Mouse (Mus musculus) heart, postnatal 0 days (tissue): ENCODE results near the gene Trnau1ap. TPM values are rescaled to one million over a fixed set of nuclear protein-coding genes. Genes with fewer than 3 reads are reported as not detected.
"Not testable (repeated sequence)": the region's sequence is repeated elsewhere in the genome, so short reads cannot be mapped to it uniquely, and the experiment has no call there.

ENCODE experiments used
- ATAC-seq: fragments of 200-750 bp; cut with Nextera tagmentation; 2 replicates; pipeline ENCODE4 v1.8.0; 2017; ENCODE audit warnings: low read depth, moderate number of reproducible peaks, moderate library complexity; ENCODE audit not compliant: insufficient read depth
- DNase-seq: peaks from one replicate; pipeline ENCODE4 v3.0.0-alpha.2; 2016; ENCODE audit warnings: low spot score
- H3K27ac ChIP-seq: fragments of 300-500 bp; sonication (generic); 2 replicates; pipeline ENCODE4 v1.5.1; 2014; ENCODE audit warnings: low read depth, mild to moderate bottlenecking
- H3K27me3 ChIP-seq: fragments of 300-500 bp; sonication (generic); 2 replicates; pipeline ENCODE4 v1.6.1; 2014; ENCODE audit warnings: low read length, mixed read lengths; ENCODE audit not compliant: control insufficient read depth, insufficient read depth
- H3K36me3 ChIP-seq: fragments of 300-500 bp; sonication (generic); replicated peaks from 2 replicates; pipeline ENCODE4 v1.6.1; 2014; ENCODE audit warnings: low read length, mixed read lengths; ENCODE audit not compliant: control insufficient read depth, insufficient read depth
- H3K4me1 ChIP-seq: fragments of 300-500 bp; sonication (generic); 2 replicates; pipeline ENCODE4 v1.6.1; 2014; ENCODE audit warnings: antibody characterized with exemption; ENCODE audit not compliant: control insufficient read depth, insufficient read depth
- H3K4me2 ChIP-seq: fragments of 300-500 bp; sonication (generic); 2 replicates; pipeline ENCODE4 v1.6.1; 2014; ENCODE audit warnings: low read depth, mild to moderate bottlenecking, low read length, moderate library complexity
- H3K4me3 ChIP-seq: fragments of 300-500 bp; sonication (generic); 2 replicates; pipeline ENCODE4 v1.5.1; 2014; ENCODE audit warnings: low read depth, low read length
- H3K9ac ChIP-seq: fragments of 300-500 bp; sonication (generic); replicated peaks from 2 replicates; pipeline ENCODE4 v1.6.1; 2014; ENCODE audit warnings: low read depth, low read length, mixed read lengths
- H3K9me3 ChIP-seq: fragments of 300-500 bp; sonication (generic); replicated peaks from 2 replicates; pipeline ENCODE4 v1.6.1; 2016; ENCODE audit warnings: low read length; ENCODE audit not compliant: control insufficient read depth
- CTCF ChIP-seq: IDR thresholded peaks from 2 replicates; pipeline ENCODE4 v1.5.1; 2016; ENCODE audit warnings: antibody characterized with exemption, control low read depth, low read depth
- EP300 ChIP-seq: IDR thresholded peaks from 2 replicates; pipeline ENCODE4 v1.6.1; 2016; ENCODE audit warnings: antibody characterized with exemption, low read depth
- WGBS: fragments of 180-500 bp; shearing (Covaris S2); extraction: QIAGEN DNeasy Blood & Tissue Kit; methylation state at CpG from one replicate; pipeline ENCODE4 v1.1.7; 2014; 5-methylcytosine and 5-hydroxymethylcytosine counted together
- polyA plus RNA-seq: library from polyadenylated mRNA; unstranded; fragments of >200 nt; fragmentation: Nextera tagmentation; extraction: Ambion mirVana; gene quantifications from 2 replicates; pipeline ENCODE4 v1.2.1, GENCODE M21; 2015
- total RNA-seq: library from RNA; depleted of rRNA; stranded (reverse); fragments of >200 nt; gene quantifications from 2 replicates; pipeline ENCODE4 v1.2.3, GENCODE M21; 2014; ENCODE audit warnings: low replicate concordance

Trnau1ap gene
- total and polyA plus RNA-seq, 2 experiments from 2014 or later = 51.3 to 63.2 TPM

- H3K4me3 ChIP-seq = no peak overlapping the region
- no peak overlapping the region for H3K4me2 ChIP-seq
- H3K36me3 ChIP-seq = peaks cover 32% of the 10 kb centered on the region
- 0 out of 2 replicates have a peak overlapping the region, but pooled peaks have one; percentile 43 for H3K27ac ChIP-seq
- H3K27me3 ChIP-seq = no peaks in the 10 kb centered on the region
- WGBS = 66% methylated on average over 7 of the region's 7 CpGs
- ATAC-seq (0 out of 2 replicates have a peak, but pooled peaks have one; percentile 20), DNase-seq (no peak)
- no peak overlapping the region for H3K9ac ChIP-seq
- TF ChIP-seq CTCF (no peak), EP300 (no peak)
- H3K9me3 ChIP-seq = no peaks in the 10 kb centered on the region
- no peaks in the 10 kb centered on the region for H3K4me1 ChIP-seq
These were observed 35.6 kb downstream of the Trnau1ap start for GRCm38 (mm10) chr4:132293682-132294240.

- ATAC-seq (peak; percentile 75), DNase-seq (peak; percentile 61)
- H3K36me3 ChIP-seq = peaks cover 32% of the 10 kb centered on the region
- H3K27me3 ChIP-seq = no peaks in the 10 kb centered on the region
- WGBS = 43% methylated on average over 4 of the region's 4 CpGs
- 0 out of 2 replicates have a peak overlapping the region, but pooled peaks have one; percentile 4 for H3K27ac ChIP-seq
- TF ChIP-seq EP300 (no peak), CTCF (peak; percentile 72)
- no peak overlapping the region for H3K4me3 ChIP-seq
- H3K9ac ChIP-seq = no peak overlapping the region
- no peaks in the 10 kb centered on the region for H3K9me3 ChIP-seq
- H3K4me1 ChIP-seq = no peaks in the 10 kb centered on the region
- no peak overlapping the region for H3K4me2 ChIP-seq
These were observed 36.4 kb downstream of the Trnau1ap start for GRCm38 (mm10) chr4:132292988-132293387.

GRCm38 (mm10) chr4:132291624-132292335 lies 37.6 kb downstream of the Trnau1ap start:
- Histone ChIP-seq H3K27me3 (no peaks in the 10 kb centered on the region), H3K27ac (no peak overlapping the region), H3K9ac (no peak overlapping the region), H3K9me3 (no peaks in the 10 kb centered on the region), H3K4me3 (no peak overlapping the region), H3K4me2 (no peak overlapping the region), H3K4me1 (no peaks in the 10 kb centered on the region), H3K36me3 (peaks cover 32% of the 10 kb centered on the region)
- ATAC-seq = no peak
- DNase-seq = no peak
- TF ChIP-seq EP300 = no peak
- peak; percentile 36 for TF ChIP-seq CTCF
- 83% methylated on average over 12 of the region's 12 CpGs for whole genome bisulfite sequencing

GRCm38 (mm10) chr4:132291056-132291455 lies 38.3 kb downstream of the Trnau1ap start:
- H3K27ac ChIP-seq = no peak overlapping the region
- ATAC-seq = no peak
- no peaks in the 10 kb centered on the region for H3K4me1 ChIP-seq
- peaks cover 32% of the 10 kb centered on the region for H3K36me3 ChIP-seq
- no peaks in the 10 kb centered on the region for H3K9me3 ChIP-seq
- no peak overlapping the region for H3K9ac ChIP-seq
- no peak overlapping the region for H3K4me3 ChIP-seq
- TF ChIP-seq EP300 = no peak
- H3K27me3 ChIP-seq = no peaks in the 10 kb centered on the region
- H3K4me2 ChIP-seq = no peak overlapping the region
- 96% methylated on average over 4 of the region's 4 CpGs for WGBS
- no peak for DNase-seq

GRCm38 (mm10) chr4:132288840-132289239 lies 40.5 kb downstream of the Trnau1ap start:
- ATAC-seq, H3K27ac ChIP-seq, H3K4me2 ChIP-seq, H3K9me3 ChIP-seq, H3K4me3 ChIP-seq, H3K27me3 ChIP-seq, DNase-seq, H3K9ac ChIP-seq, H3K4me1 ChIP-seq: not testable (repeated sequence)
- H3K36me3 ChIP-seq = peaks cover 44% of the 10 kb centered on the region
- 92% methylated on average over 1 of the region's 5 CpGs for WGBS
